Mouse (Mus musculus) hindbrain, embryonic 15.5 days (tissue): ENCODE data around the gene P2ry2. TPM values are rescaled to one million over a fixed set of nuclear protein-coding genes. Genes with fewer than 3 reads are reported as not detected.

Experiments used
- ATAC-seq: fragments of 200-750 bp; cut with Nextera tagmentation; 2 replicates; pipeline ENCODE4 v1.8.0; 2017; ENCODE audit warnings: low read depth, moderate number of reproducible peaks, moderate TSS enrichment; ENCODE audit not compliant: low FRiP score
- H3K27ac ChIP-seq: fragments of 300-500 bp; sonication (generic); replicated peaks from 2 replicates; pipeline ENCODE4 v1.5.1; 2015; ENCODE audit warnings: mild to moderate bottlenecking, inconsistent platforms
- H3K27me3 ChIP-seq: fragments of 300-500 bp; sonication (generic); 2 replicates; pipeline ENCODE4 v1.6.1; 2015; ENCODE audit warnings: control low read depth, inconsistent platforms
- H3K36me3 ChIP-seq: fragments of 300-500 bp; sonication (generic); 2 replicates; pipeline ENCODE4 v1.6.1; 2015; ENCODE audit warnings: control low read depth, inconsistent platforms
- H3K4me1 ChIP-seq: fragments of 300-500 bp; sonication (generic); replicated peaks from 2 replicates; pipeline ENCODE4 v1.6.1; 2015; ENCODE audit warnings: control low read depth, inconsistent platforms
- H3K4me2 ChIP-seq: fragments of 300-500 bp; sonication (generic); 2 replicates; pipeline ENCODE4 v1.6.1; 2015; ENCODE audit warnings: moderate library complexity, mild to moderate bottlenecking, inconsistent platforms
- H3K4me3 ChIP-seq: fragments of 300-500 bp; sonication (generic); 2 replicates; pipeline ENCODE4 v1.5.1; 2015; ENCODE audit warnings: mild to moderate bottlenecking, inconsistent platforms
- H3K9ac ChIP-seq: fragments of 300-500 bp; sonication (generic); 2 replicates; pipeline ENCODE4 v1.6.1; 2015; ENCODE audit warnings: inconsistent platforms
- H3K9me3 ChIP-seq: fragments of 300-500 bp; sonication (generic); 2 replicates; pipeline ENCODE4 v1.6.1; 2016; ENCODE audit warnings: control low read depth, inconsistent platforms
- WGBS: fragments of 180-500 bp; shearing (Covaris S2); methylation state at CpG from one replicate; pipeline ENCODE4 v1.1.7; 2015; 5-methylcytosine and 5-hydroxymethylcytosine counted together
- polyA plus RNA-seq: library from polyadenylated mRNA; unstranded; fragments of >200 nt; fragmentation: Nextera tagmentation; extraction: Ambion mirVana; gene quantifications from 2 replicates; pipeline ENCODE4 v1.2.1, GENCODE M21; 2015

The P2ry2 gene
- polyA plus RNA-seq, 1 experiment from 2014 or later, result 0.39 TPM

- Histone ChIP-seq H3K4me1 (no peaks in the 10 kb centered on the region), H3K9me3 (no peaks in the 10 kb centered on the region), H3K9ac (no peak overlapping the region), H3K4me2 (no peak overlapping the region), H3K27ac (no peak overlapping the region), H3K27me3 (no peaks in the 10 kb centered on the region), H3K36me3 (no peaks in the 10 kb centered on the region), H3K4me3 (no peak overlapping the region)
- no peak for ATAC-seq
- WGBS, result 65% methylated on average over 1 of the region's 1 CpGs
Measured at GRCm38 (mm10) chr7:100997215-100997614, 15.5 kb downstream of the P2ry2 start.

GRCm38 (mm10) chr7:100995951-100996350 is 16.7 kb downstream of the P2ry2 start:
- H3K27me3 ChIP-seq, result no peaks in the 10 kb centered on the region
- ATAC-seq, result no peak
- 86% methylated on average over 3 of the region's 3 CpGs for WGBS
- H3K9me3 ChIP-seq, result no peaks in the 10 kb centered on the region
- no peak overlapping the region for H3K4me3 ChIP-seq
- no peaks in the 10 kb centered on the region for H3K36me3 ChIP-seq
- H3K4me2 ChIP-seq, result no peak overlapping the region
- no peak overlapping the region for H3K27ac ChIP-seq
- H3K4me1 ChIP-seq, result no peaks in the 10 kb centered on the region
- H3K9ac ChIP-seq, result no peak overlapping the region

GRCm38 (mm10) chr7:100995260-100995864 is 17.3 kb downstream of the P2ry2 start:
- no peaks in the 10 kb centered on the region for H3K36me3 ChIP-seq
- no peak overlapping the region for H3K9ac ChIP-seq
- H3K27ac ChIP-seq, result no peak overlapping the region
- no peak for ATAC-seq
- 89% methylated on average over 7 of the region's 7 CpGs for WGBS
- no peak overlapping the region for H3K4me3 ChIP-seq
- H3K27me3 ChIP-seq, result no peaks in the 10 kb centered on the region
- H3K9me3 ChIP-seq, result no peaks in the 10 kb centered on the region
- H3K4me1 ChIP-seq, result no peaks in the 10 kb centered on the region
- no peak overlapping the region for H3K4me2 ChIP-seq

GRCm38 (mm10) chr7:100993166-100993565 is 19.5 kb downstream of the P2ry2 start:
- no peaks in the 10 kb centered on the region for H3K27me3 ChIP-seq
- WGBS, result 34% methylated on average over 4 of the region's 4 CpGs
- ATAC-seq, result no peak
- no peak overlapping the region for H3K27ac ChIP-seq
- no peaks in the 10 kb centered on the region for H3K4me1 ChIP-seq
- H3K9ac ChIP-seq, result no peak overlapping the region
- H3K9me3 ChIP-seq, result no peaks in the 10 kb centered on the region
- no peak overlapping the region for H3K4me3 ChIP-seq
- H3K36me3 ChIP-seq, result no peaks in the 10 kb centered on the region
- no peak overlapping the region for H3K4me2 ChIP-seq

- ATAC-seq, result no peak
- no peak overlapping the region for H3K9ac ChIP-seq
- H3K9me3 ChIP-seq, result no peaks in the 10 kb centered on the region
- 95% methylated on average over 3 of the region's 3 CpGs for WGBS
- H3K27me3 ChIP-seq, result no peaks in the 10 kb centered on the region
- H3K4me1 ChIP-seq, result no peaks in the 10 kb centered on the region
- no peaks in the 10 kb centered on the region for H3K36me3 ChIP-seq
- H3K4me3 ChIP-seq, result no peak overlapping the region
- H3K4me2 ChIP-seq, result no peak overlapping the region
- no peak overlapping the region for H3K27ac ChIP-seq
Measured at GRCm38 (mm10) chr7:100991972-100992371, 20.7 kb downstream of the P2ry2 start.

- H3K9me3 ChIP-seq, result no peaks in the 10 kb centered on the region
- H3K36me3 ChIP-seq, result no peaks in the 10 kb centered on the region
- H3K27me3 ChIP-seq, result no peaks in the 10 kb centered on the region
- no peaks in the 10 kb centered on the region for H3K4me1 ChIP-seq
- 36% methylated on average over 9 of the region's 9 CpGs for WGBS
- H3K9ac ChIP-seq, result no peak overlapping the region
- no peak overlapping the region for H3K27ac ChIP-seq
- no peak overlapping the region for H3K4me2 ChIP-seq
- ATAC-seq, result no peak
- no peak overlapping the region for H3K4me3 ChIP-seq
Measured at GRCm38 (mm10) chr7:100990636-100991311, 21.9 kb downstream of the P2ry2 start.

- 26% methylated on average over 9 of the region's 9 CpGs for WGBS
- Histone ChIP-seq H3K36me3 (no peaks in the 10 kb centered on the region), H3K4me3 (no peak overlapping the region), H3K9me3 (no peaks in the 10 kb centered on the region), H3K27me3 (no peaks in the 10 kb centered on the region), H3K9ac (no peak overlapping the region), H3K4me1 (peaks cover 5% of the 10 kb centered on the region; the same call in 1 of the 2 replicates), H3K4me2 (no peak overlapping the region), H3K27ac (no peak overlapping the region)
- peak; percentile 76 for ATAC-seq
Measured at GRCm38 (mm10) chr7:100988092-100988491, 24.6 kb downstream of the P2ry2 start.

GRCm38 (mm10) chr7:100984452-100985395 is 27.9 kb downstream of the P2ry2 start:
- WGBS, result 37% methylated on average over 21 of the region's 21 CpGs
- no peak overlapping the region for H3K4me2 ChIP-seq
- H3K9ac ChIP-seq, result no peak overlapping the region
- no peaks in the 10 kb centered on the region for H3K9me3 ChIP-seq
- peaks cover 5% of the 10 kb centered on the region; the same call in 1 of the 2 replicates for H3K4me1 ChIP-seq
- no peak overlapping the region for H3K27ac ChIP-seq
- peak; percentile 73 for ATAC-seq
- H3K4me3 ChIP-seq, result no peak overlapping the region
- H3K36me3 ChIP-seq, result no peaks in the 10 kb centered on the region
- H3K27me3 ChIP-seq, result no peaks in the 10 kb centered on the region

GRCm38 (mm10) chr7:100979175-100979574 is 33.5 kb downstream of the P2ry2 start:
- Histone ChIP-seq H3K4me2 (no peak overlapping the region), H3K4me3 (no peak overlapping the region), H3K27me3 (peaks cover 11% of the 10 kb centered on the region), H3K27ac (no peak overlapping the region), H3K9me3 (no peaks in the 10 kb centered on the region), H3K4me1 (peaks cover 10% of the 10 kb centered on the region), H3K9ac (no peak overlapping the region), H3K36me3 (no peaks in the 10 kb centered on the region)
- 33% methylated on average over 2 of the region's 2 CpGs for WGBS
- ATAC-seq, result peak; percentile 51; the same call in 1 of the 2 replicates

GRCm38 (mm10) chr7:100978171-100978570 is 34.5 kb downstream of the P2ry2 start:
- H3K4me1 ChIP-seq, result peaks cover 14% of the 10 kb centered on the region
- peaks cover 22% of the 10 kb centered on the region for H3K27me3 ChIP-seq
- H3K9me3 ChIP-seq, result no peaks in the 10 kb centered on the region
- no peak overlapping the region for H3K4me2 ChIP-seq
- ATAC-seq, result no peak
- 95% methylated on average over 5 of the region's 5 CpGs for WGBS
- no peak overlapping the region for H3K4me3 ChIP-seq
- H3K9ac ChIP-seq, result no peak overlapping the region
- H3K36me3 ChIP-seq, result no peaks in the 10 kb centered on the region
- H3K27ac ChIP-seq, result no peak overlapping the region

- Histone ChIP-seq H3K27ac (no peak within 1 kb of the TSS), H3K4me1 (peaks cover 18% of the 10 kb centered on the region), H3K4me3 (peak within 1 kb of the TSS; percentile 32), H3K36me3 (no peaks in the 10 kb centered on the region), H3K27me3 (peaks cover 32% of the 10 kb centered on the region), H3K9me3 (no peaks in the 10 kb centered on the region), H3K4me2 (peak within 1 kb of the TSS; percentile 62), H3K9ac (no peak within 1 kb of the TSS)
- WGBS, result 4% methylated on average over 36 of the region's 36 CpGs
- peak; percentile 52; the same call in 1 of the 2 replicates for ATAC-seq
Measured at GRCm38 (mm10) chr7:100974135-100974903, 38.3 kb downstream of the P2ry2 start, which contains the start of gene P2ry6. P2ry6 (minus strand) TSS chr7:100974649.
